Mouse (Mus musculus): ENCODE measurements around the gene Olfr525. TPM values are rescaled to one million over a fixed set of nuclear protein-coding genes. Genes with fewer than 3 reads are reported as not detected.

Olfr525 gene
- polyA plus RNA-seq (2014; fragmentation: Nextera tagmentation; extraction: Ambion mirVana) = not detected in 2 replicates

GRCm38 (mm10) chr7:140320558-140320957, at the start of gene Olfr525:
TSS of gene Olfr525 (plus strand) at chr7:140320858.
- H3K4me3 ChIP-seq (ENCODE audit: low read depth, low read length) = no peak within 1 kb of the TSS
- H3K4me1 ChIP-seq (ENCODE audit: control insufficient read depth, insufficient read depth, low read length) = no peaks in the 10 kb centered on the region
- no peak within 1 kb of the TSS for H3K4me2 ChIP-seq
- H3K27ac ChIP-seq (ENCODE audit: low read depth, low read length) = no peak within 1 kb of the TSS
- 58% methylated on average over 1 of the region's 1 CpGs for WGBS (ENCODE audit: insufficient replicate concordance)
- no peak within 1 kb of the TSS for H3K9ac ChIP-seq (ENCODE audit: low read depth, low read length)
- ATAC-seq (replicated peaks; ENCODE audit: insufficient number of reproducible peaks, low FRiP score, low TSS enrichment) = no peak
- H3K27me3 ChIP-seq (ENCODE audit: control insufficient read depth, insufficient read depth, low read length) = no peaks in the 10 kb centered on the region
- H3K9me3 ChIP-seq (replicated peaks; ENCODE audit: control insufficient read depth, low read length) = no peaks in the 10 kb centered on the region
- H3K36me3 ChIP-seq (ENCODE audit: control insufficient read depth, insufficient read depth, low read length) = no peaks in the 10 kb centered on the region

- H3K36me3 ChIP-seq (ENCODE audit: control insufficient read depth, insufficient read depth, low read length) = no peaks in the 10 kb centered on the region
- H3K9ac ChIP-seq (ENCODE audit: low read depth, low read length) = no peak overlapping the region
- H3K27me3 ChIP-seq (ENCODE audit: control insufficient read depth, insufficient read depth, low read length) = no peaks in the 10 kb centered on the region
- no peaks in the 10 kb centered on the region for H3K9me3 ChIP-seq (replicated peaks; ENCODE audit: control insufficient read depth, low read length)
- no peak overlapping the region for H3K4me2 ChIP-seq
- H3K4me1 ChIP-seq (ENCODE audit: control insufficient read depth, insufficient read depth, low read length) = no peaks in the 10 kb centered on the region
- ATAC-seq (replicated peaks; ENCODE audit: insufficient number of reproducible peaks, low FRiP score, low TSS enrichment) = no peak
- no peak overlapping the region for H3K27ac ChIP-seq (ENCODE audit: low read depth, low read length)
- WGBS (ENCODE audit: insufficient replicate concordance) = 82% methylated on average over 9 of the region's 9 CpGs
- no peak overlapping the region for H3K4me3 ChIP-seq (ENCODE audit: low read depth, low read length)
Observed at GRCm38 (mm10) chr7:140295746-140296145, 24.9 kb upstream of the Olfr525 start.

- WGBS (ENCODE audit: insufficient replicate concordance) = 69% methylated on average over 6 of the region's 6 CpGs
- H3K27me3 ChIP-seq (ENCODE audit: control insufficient read depth, insufficient read depth, low read length) = no peaks in the 10 kb centered on the region
- no peaks in the 10 kb centered on the region for H3K9me3 ChIP-seq (replicated peaks; ENCODE audit: control insufficient read depth, low read length)
Observed at GRCm38 (mm10) chr7:140296876-140297275, 23.8 kb upstream of the Olfr525 start.

GRCm38 (mm10) chr7:140299416-140299815, 21.2 kb upstream of the Olfr525 start:
- no peak for ATAC-seq (replicated peaks; ENCODE audit: insufficient number of reproducible peaks, low FRiP score, low TSS enrichment)
- 83% methylated on average over 3 of the region's 3 CpGs for WGBS (ENCODE audit: insufficient replicate concordance)
- H3K9ac ChIP-seq (ENCODE audit: low read depth, low read length) = no peak overlapping the region

More at GRCm38 (mm10) chr7:140296876-140297275, 23.8 kb upstream of the Olfr525 start:
- Histone ChIP-seq H3K27ac (ENCODE audit: low read depth, low read length) (no peak overlapping the region), H3K9ac (ENCODE audit: low read depth, low read length) (no peak overlapping the region), H3K4me3 (ENCODE audit: low read depth, low read length) (no peak overlapping the region), H3K4me2 (no peak overlapping the region), H3K36me3 (ENCODE audit: control insufficient read depth, insufficient read depth, low read length) (no peaks in the 10 kb centered on the region), H3K4me1 (ENCODE audit: control insufficient read depth, insufficient read depth, low read length) (no peaks in the 10 kb centered on the region)
- ATAC-seq (replicated peaks; ENCODE audit: insufficient number of reproducible peaks, low FRiP score, low TSS enrichment) = no peak

GRCm38 (mm10) chr7:140319861-140320385, 735 bp upstream of the Olfr525 start:
- no peak overlapping the region for H3K4me2 ChIP-seq
- WGBS (ENCODE audit: insufficient replicate concordance) = 66% methylated on average over 3 of the region's 3 CpGs
- H3K4me3 ChIP-seq (ENCODE audit: low read depth, low read length) = no peak overlapping the region
- no peak overlapping the region for H3K27ac ChIP-seq (ENCODE audit: low read depth, low read length)
- no peak for ATAC-seq (replicated peaks; ENCODE audit: insufficient number of reproducible peaks, low FRiP score, low TSS enrichment)
- no peak overlapping the region for H3K9ac ChIP-seq (ENCODE audit: low read depth, low read length)
- no peaks in the 10 kb centered on the region for H3K9me3 ChIP-seq (replicated peaks; ENCODE audit: control insufficient read depth, low read length)
- no peaks in the 10 kb centered on the region for H3K36me3 ChIP-seq (ENCODE audit: control insufficient read depth, insufficient read depth, low read length)
- H3K27me3 ChIP-seq (ENCODE audit: control insufficient read depth, insufficient read depth, low read length) = no peaks in the 10 kb centered on the region
- H3K4me1 ChIP-seq (ENCODE audit: control insufficient read depth, insufficient read depth, low read length) = no peaks in the 10 kb centered on the region

More at GRCm38 (mm10) chr7:140299416-140299815, 21.2 kb upstream of the Olfr525 start:
- no peaks in the 10 kb centered on the region for H3K9me3 ChIP-seq (replicated peaks; ENCODE audit: control insufficient read depth, low read length)
- H3K36me3 ChIP-seq (ENCODE audit: control insufficient read depth, insufficient read depth, low read length) = no peaks in the 10 kb centered on the region
- no peak overlapping the region for H3K4me2 ChIP-seq
- H3K4me3 ChIP-seq (ENCODE audit: low read depth, low read length) = no peak overlapping the region
- H3K27me3 ChIP-seq (ENCODE audit: control insufficient read depth, insufficient read depth, low read length) = no peaks in the 10 kb centered on the region
- H3K4me1 ChIP-seq (ENCODE audit: control insufficient read depth, insufficient read depth, low read length) = no peaks in the 10 kb centered on the region
- H3K27ac ChIP-seq (ENCODE audit: low read depth, low read length) = no peak overlapping the region

GRCm38 (mm10) chr7:140321135-140321534, 477 bp downstream of the Olfr525 start:
- Histone ChIP-seq H3K9me3 (replicated peaks; ENCODE audit: control insufficient read depth, low read length) (no peaks in the 10 kb centered on the region), H3K36me3 (ENCODE audit: control insufficient read depth, insufficient read depth, low read length) (no peaks in the 10 kb centered on the region), H3K4me3 (ENCODE audit: low read depth, low read length) (no peak overlapping the region), H3K27me3 (ENCODE audit: control insufficient read depth, insufficient read depth, low read length) (no peaks in the 10 kb centered on the region), H3K4me1 (ENCODE audit: control insufficient read depth, insufficient read depth, low read length) (no peaks in the 10 kb centered on the region), H3K4me2 (no peak overlapping the region), H3K27ac (ENCODE audit: low read depth, low read length) (no peak overlapping the region), H3K9ac (ENCODE audit: low read depth, low read length) (no peak overlapping the region)
- ATAC-seq (replicated peaks; ENCODE audit: insufficient number of reproducible peaks, low FRiP score, low TSS enrichment) = no peak

- Histone ChIP-seq H3K9ac (ENCODE audit: low read depth, low read length) (no peak overlapping the region), H3K4me2 (no peak overlapping the region), H3K36me3 (ENCODE audit: control insufficient read depth, insufficient read depth, low read length) (no peaks in the 10 kb centered on the region), H3K4me3 (ENCODE audit: low read depth, low read length) (no peak overlapping the region), H3K4me1 (ENCODE audit: control insufficient read depth, insufficient read depth, low read length) (no peaks in the 10 kb centered on the region), H3K27me3 (ENCODE audit: control insufficient read depth, insufficient read depth, low read length) (no peaks in the 10 kb centered on the region), H3K27ac (ENCODE audit: low read depth, low read length) (no peak overlapping the region), H3K9me3 (replicated peaks; ENCODE audit: control insufficient read depth, low read length) (no peaks in the 10 kb centered on the region)
- ATAC-seq (replicated peaks; ENCODE audit: insufficient number of reproducible peaks, low FRiP score, low TSS enrichment) = no peak
- WGBS (ENCODE audit: insufficient replicate concordance) = 53% methylated on average over 1 of the region's 1 CpGs
Observed at GRCm38 (mm10) chr7:140329766-140330304, 9.2 kb downstream of the Olfr525 start.

- ATAC-seq (replicated peaks; ENCODE audit: insufficient number of reproducible peaks, low FRiP score, low TSS enrichment) = no peak
- WGBS (ENCODE audit: insufficient replicate concordance) = 88% methylated on average over 2 of the region's 2 CpGs
Observed at GRCm38 (mm10) chr7:140333717-140334116, 13.1 kb downstream of the Olfr525 start, which contains the start of gene Olfr527. TSS of gene Olfr527 (plus strand) at chr7:140334017.

GRCm38 (mm10) chr7:140361571-140361970, 40.9 kb downstream of the Olfr525 start, which contains the start of gene Olfr60:
TSS of gene Olfr60 (minus strand) at chr7:140361671.
- H3K4me2 ChIP-seq = no peak within 1 kb of the TSS
- no peak for ATAC-seq (replicated peaks; ENCODE audit: insufficient number of reproducible peaks, low FRiP score, low TSS enrichment)
- no peak within 1 kb of the TSS for H3K4me3 ChIP-seq (ENCODE audit: low read depth, low read length)
- H3K9ac ChIP-seq (ENCODE audit: low read depth, low read length) = no peak within 1 kb of the TSS
- H3K36me3 ChIP-seq (ENCODE audit: control insufficient read depth, insufficient read depth, low read length) = no peaks in the 10 kb centered on the region
- no peaks in the 10 kb centered on the region for H3K4me1 ChIP-seq (ENCODE audit: control insufficient read depth, insufficient read depth, low read length)
- WGBS (ENCODE audit: insufficient replicate concordance) = 59% methylated on average over 3 of the region's 3 CpGs
- no peaks in the 10 kb centered on the region for H3K9me3 ChIP-seq (replicated peaks; ENCODE audit: control insufficient read depth, low read length)
- no peak within 1 kb of the TSS for H3K27ac ChIP-seq (ENCODE audit: low read depth, low read length)
- H3K27me3 ChIP-seq (ENCODE audit: control insufficient read depth, insufficient read depth, low read length) = no peaks in the 10 kb centered on the region

More at GRCm38 (mm10) chr7:140333717-140334116, 13.1 kb downstream of the Olfr525 start, which contains the start of gene Olfr527:
- Histone ChIP-seq H3K27ac (ENCODE audit: low read depth, low read length) (no peak within 1 kb of the TSS), H3K9me3 (replicated peaks; ENCODE audit: control insufficient read depth, low read length) (no peaks in the 10 kb centered on the region), H3K4me2 (no peak within 1 kb of the TSS), H3K36me3 (ENCODE audit: control insufficient read depth, insufficient read depth, low read length) (no peaks in the 10 kb centered on the region), H3K4me1 (ENCODE audit: control insufficient read depth, insufficient read depth, low read length) (no peaks in the 10 kb centered on the region), H3K4me3 (ENCODE audit: low read depth, low read length) (no peak within 1 kb of the TSS), H3K9ac (ENCODE audit: low read depth, low read length) (no peak within 1 kb of the TSS), H3K27me3 (ENCODE audit: control insufficient read depth, insufficient read depth, low read length) (no peaks in the 10 kb centered on the region)

Data from heart, embryonic 11.5 days (tissue).